Mouse (Mus musculus): ENCODE measurements around the gene Mcts2. TPM values are rescaled to one million over a fixed set of nuclear protein-coding genes. Genes with fewer than 3 reads are reported as not detected.

Gene Mcts2
- total and polyA plus RNA-seq, 2 experiments, result 3.8 to 8.9 TPM

- DNase-seq (ENCODE audit: extremely low read depth, low read depth, low spot score), result no peak
- Histone ChIP-seq H3K4me1 (ENCODE audit: control insufficient read depth, insufficient read depth, low read length) (peaks cover 27% of the 10 kb centered on the region), H3K4me3 (ENCODE audit: insufficient read depth, low read depth, low read length) (peak overlapping the region; percentile 82), H3K36me3 (ENCODE audit: control insufficient read depth, insufficient read depth, low read length) (peaks cover 3% of the 10 kb centered on the region; the same call in 1 of the 2 replicates), H3K27ac (replicated peaks; ENCODE audit: insufficient read depth, low read depth, low read length) (peak overlapping the region; percentile 73), H3K9ac (ENCODE audit: low read depth, low read length) (peak overlapping the region; percentile 94), H3K27me3 (ENCODE audit: control insufficient read depth, insufficient read depth, low read length) (no peaks in the 10 kb centered on the region), H3K79me2 (ENCODE audit: control insufficient read depth, insufficient read depth, low read length) (peaks cover 34% of the 10 kb centered on the region)
- WGBS, result 3% methylated on average over 44 of the region's 46 CpGs
- TF ChIP-seq POLR2A (IDR thresholded peaks at IDR 0.05; ENCODE audit: extremely low read depth, insufficient read depth, low read length) (no peak), CTCF (IDR thresholded peaks at IDR 0.05; ENCODE audit: low read depth, low read length) (no peak)
These were observed 17.0 kb upstream of the Mcts2 start for GRCm38 (mm10) chr2:152669639-152670484.

DNA sequence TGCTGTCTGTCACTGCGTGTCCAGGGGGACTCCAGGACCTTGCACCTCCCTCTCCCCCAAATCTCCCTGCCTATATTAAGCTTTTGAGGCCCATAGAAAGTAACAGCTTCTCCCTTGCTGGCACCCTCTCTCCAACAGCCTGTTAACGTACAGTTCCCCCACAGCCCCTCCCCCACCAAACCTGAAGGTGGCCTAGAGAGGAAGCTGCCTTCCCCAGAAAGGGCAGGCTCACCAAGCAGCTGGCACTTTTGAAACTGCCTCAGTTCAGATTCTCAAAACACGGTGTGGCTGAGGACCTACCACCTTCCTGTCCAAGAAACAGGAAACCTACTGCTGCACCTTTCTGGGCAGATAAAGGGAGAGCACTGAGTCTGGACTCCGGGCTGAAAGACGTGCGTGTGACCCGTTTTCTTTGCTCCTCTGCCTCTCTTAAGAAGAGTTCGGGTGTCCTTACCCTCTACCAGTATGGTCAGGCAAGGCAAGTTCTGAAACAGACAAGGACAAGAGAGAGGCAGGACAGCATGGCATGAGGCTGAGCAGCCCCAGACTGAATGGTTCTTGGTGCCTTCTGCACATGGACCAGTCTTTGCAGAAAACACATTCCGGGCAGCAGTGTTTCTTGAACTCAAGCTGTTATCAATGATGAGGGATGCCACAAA is 15.7 kb upstream of the Mcts2 start:
- TF ChIP-seq POLR2A (IDR thresholded peaks at IDR 0.05; ENCODE audit: extremely low read depth, insufficient read depth, low read length) (no peak), CTCF (IDR thresholded peaks at IDR 0.05; ENCODE audit: low read depth, low read length) (no peak)
- 46% methylated on average over 9 of the region's 9 CpGs for WGBS
- Histone ChIP-seq H3K79me2 (ENCODE audit: control insufficient read depth, insufficient read depth, low read length) (peaks cover 43% of the 10 kb centered on the region), H3K4me3 (ENCODE audit: insufficient read depth, low read depth, low read length) (no peak overlapping the region), H3K9ac (ENCODE audit: low read depth, low read length) (no peak overlapping the region), H3K4me1 (ENCODE audit: control insufficient read depth, insufficient read depth, low read length) (peaks cover 23% of the 10 kb centered on the region), H3K27ac (replicated peaks; ENCODE audit: insufficient read depth, low read depth, low read length) (no peak overlapping the region), H3K27me3 (ENCODE audit: control insufficient read depth, insufficient read depth, low read length) (no peaks in the 10 kb centered on the region), H3K36me3 (ENCODE audit: control insufficient read depth, insufficient read depth, low read length) (peaks cover 3% of the 10 kb centered on the region; the same call in 1 of the 2 replicates)
- no peak for DNase-seq (ENCODE audit: extremely low read depth, low read depth, low spot score)

DNA sequence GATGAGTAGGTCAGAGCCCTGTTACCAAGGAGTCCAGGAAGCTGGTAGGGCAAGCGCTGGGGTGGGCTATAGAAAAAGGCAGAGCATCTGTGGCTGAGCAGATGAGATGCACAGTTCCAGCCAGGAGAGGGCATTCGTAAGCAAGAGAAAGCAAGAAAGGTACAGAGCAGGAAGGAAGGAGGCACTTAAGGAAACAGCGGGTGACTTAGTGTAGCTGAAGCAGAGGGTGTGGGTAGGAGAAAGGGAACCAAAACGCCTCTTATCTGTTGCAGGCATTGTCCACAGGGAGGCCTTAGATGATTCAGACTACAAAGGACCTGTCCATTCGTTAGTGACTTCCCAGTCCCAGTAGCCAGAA is 15.2 kb upstream of the Mcts2 start:
- H3K9ac ChIP-seq (ENCODE audit: low read depth, low read length), result no peak overlapping the region

DNA sequence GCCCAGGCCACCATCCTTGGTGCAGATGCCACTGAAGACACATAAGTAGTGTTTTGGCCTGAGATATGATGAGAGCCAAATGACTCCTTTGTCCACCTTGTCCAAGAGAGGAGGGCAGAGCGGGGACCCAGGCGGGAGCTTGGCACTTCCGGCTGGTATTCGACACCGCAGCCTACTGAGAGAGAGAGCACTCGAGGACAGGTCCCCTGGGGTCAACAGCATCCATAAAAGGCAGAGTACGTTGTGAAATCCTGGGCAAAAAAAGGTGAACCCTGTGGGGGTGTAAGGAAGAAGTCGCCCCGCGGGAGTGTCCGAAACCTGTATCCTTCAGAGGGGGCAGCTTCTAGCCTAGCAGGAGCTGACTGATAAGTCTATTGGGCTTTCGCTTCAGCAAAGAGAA is 14.7 kb upstream of the Mcts2 start:
- Histone ChIP-seq H3K79me2 (ENCODE audit: control insufficient read depth, insufficient read depth, low read length) (peaks cover 44% of the 10 kb centered on the region), H3K4me1 (ENCODE audit: control insufficient read depth, insufficient read depth, low read length) (peaks cover 21% of the 10 kb centered on the region), H3K4me3 (ENCODE audit: insufficient read depth, low read depth, low read length) (no peak overlapping the region), H3K27ac (replicated peaks; ENCODE audit: insufficient read depth, low read depth, low read length) (no peak overlapping the region), H3K27me3 (ENCODE audit: control insufficient read depth, insufficient read depth, low read length) (no peaks in the 10 kb centered on the region), H3K9ac (ENCODE audit: low read depth, low read length) (no peak overlapping the region), H3K36me3 (ENCODE audit: control insufficient read depth, insufficient read depth, low read length) (peaks cover 3% of the 10 kb centered on the region; the same call in 1 of the 2 replicates)
- WGBS, result 22% methylated on average over 12 of the region's 12 CpGs
- peak; percentile 64 for DNase-seq (ENCODE audit: extremely low read depth, low read depth, low spot score)
- TF ChIP-seq CTCF (IDR thresholded peaks at IDR 0.05; ENCODE audit: low read depth, low read length) (no peak), POLR2A (IDR thresholded peaks at IDR 0.05; ENCODE audit: extremely low read depth, insufficient read depth, low read length) (no peak)

More for the DNA sequence above, 15.2 kb upstream of the Mcts2 start:
- Histone ChIP-seq H3K79me2 (ENCODE audit: control insufficient read depth, insufficient read depth, low read length) (peaks cover 44% of the 10 kb centered on the region), H3K27ac (replicated peaks; ENCODE audit: insufficient read depth, low read depth, low read length) (no peak overlapping the region), H3K36me3 (ENCODE audit: control insufficient read depth, insufficient read depth, low read length) (peaks cover 3% of the 10 kb centered on the region; the same call in 1 of the 2 replicates), H3K4me1 (ENCODE audit: control insufficient read depth, insufficient read depth, low read length) (peaks cover 23% of the 10 kb centered on the region), H3K27me3 (ENCODE audit: control insufficient read depth, insufficient read depth, low read length) (no peaks in the 10 kb centered on the region), H3K4me3 (ENCODE audit: insufficient read depth, low read depth, low read length) (no peak overlapping the region)
- no peak for DNase-seq (ENCODE audit: extremely low read depth, low read depth, low spot score)
- WGBS, result 38% methylated on average over 5 of the region's 5 CpGs
- no peak for TF ChIP-seq POLR2A (IDR thresholded peaks at IDR 0.05; ENCODE audit: extremely low read depth, insufficient read depth, low read length)
- peak; percentile 9; the same call in 1 of the 2 replicates for TF ChIP-seq CTCF (IDR thresholded peaks at IDR 0.05; ENCODE audit: low read depth, low read length)

DNA sequence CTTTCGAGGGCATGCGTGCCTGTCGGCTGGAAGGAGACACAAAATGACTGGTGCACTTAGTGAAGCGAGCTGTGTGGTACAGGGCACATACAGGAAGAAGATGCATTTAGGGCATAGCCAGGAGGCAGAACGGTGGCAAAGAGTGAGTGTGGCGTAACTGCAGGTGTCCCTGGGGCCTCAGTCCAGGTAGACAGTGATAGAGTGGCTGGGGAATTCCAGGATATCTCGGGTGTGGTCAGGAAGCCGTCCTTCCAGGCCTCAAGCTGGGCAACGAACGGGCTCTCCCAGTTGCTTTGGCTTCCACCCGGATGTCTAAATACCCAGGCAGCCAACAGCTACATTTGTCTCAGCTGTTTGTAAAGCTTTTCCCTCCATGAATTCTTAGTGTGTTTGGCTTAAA is 12.7 kb upstream of the Mcts2 start:
- H3K36me3 ChIP-seq (ENCODE audit: control insufficient read depth, insufficient read depth, low read length), result peaks cover 17% of the 10 kb centered on the region; the same call in 1 of the 2 replicates
- peaks cover 44% of the 10 kb centered on the region for H3K79me2 ChIP-seq (ENCODE audit: control insufficient read depth, insufficient read depth, low read length)
- no peak overlapping the region for H3K4me3 ChIP-seq (ENCODE audit: insufficient read depth, low read depth, low read length)
- DNase-seq (ENCODE audit: extremely low read depth, low read depth, low spot score), result no peak
- WGBS, result 51% methylated on average over 11 of the region's 11 CpGs
- no peak overlapping the region for H3K9ac ChIP-seq (ENCODE audit: low read depth, low read length)
- peaks cover 18% of the 10 kb centered on the region for H3K4me1 ChIP-seq (ENCODE audit: control insufficient read depth, insufficient read depth, low read length)
- no peaks in the 10 kb centered on the region for H3K27me3 ChIP-seq (ENCODE audit: control insufficient read depth, insufficient read depth, low read length)
- H3K27ac ChIP-seq (replicated peaks; ENCODE audit: insufficient read depth, low read depth, low read length), result no peak overlapping the region
- TF ChIP-seq POLR2A (IDR thresholded peaks at IDR 0.05; ENCODE audit: extremely low read depth, insufficient read depth, low read length) (no peak), CTCF (IDR thresholded peaks at IDR 0.05; ENCODE audit: low read depth, low read length) (no peak)
